Mouse (Mus musculus) midbrain, embryonic 11.5 days (tissue): ENCODE measurements around the gene Polg2. TPM values are rescaled to one million over a fixed set of nuclear protein-coding genes. Genes with fewer than 3 reads are reported as not detected.
"Not testable (repeated sequence)": the region's sequence is repeated elsewhere in the genome, so short reads cannot be mapped to it uniquely, and the experiment has no call there.

Experiments used
- ATAC-seq: fragments of 200-750 bp; cut with Nextera tagmentation; 2 replicates; pipeline ENCODE4 v1.8.0; 2017; ENCODE audit warnings: moderate TSS enrichment, moderate library complexity; ENCODE audit not compliant: low FRiP score
- DNase-seq: peaks from one replicate; pipeline ENCODE4 v3.0.0; 2015; ENCODE audit warnings: low spot score; ENCODE audit errors: missing footprints
- H3K27ac ChIP-seq: fragments of 300-500 bp; sonication (generic); 2 replicates; pipeline ENCODE4 v1.5.1; 2014; ENCODE audit warnings: low read depth, low read length
- H3K27me3 ChIP-seq: fragments of 300-500 bp; sonication (generic); 2 replicates; pipeline ENCODE4 v1.6.1; 2014; ENCODE audit warnings: mild to moderate bottlenecking, low read length, moderate library complexity, mixed read lengths; ENCODE audit not compliant: control insufficient read depth, insufficient read depth
- H3K36me3 ChIP-seq: fragments of 300-500 bp; sonication (generic); 2 replicates; pipeline ENCODE4 v1.6.1; 2014; ENCODE audit warnings: mild to moderate bottlenecking, low read length, moderate library complexity, mixed read lengths; ENCODE audit not compliant: control insufficient read depth, insufficient read depth
- H3K4me1 ChIP-seq: fragments of 300-500 bp; sonication (generic); 2 replicates; pipeline ENCODE4 v1.6.1; 2014; ENCODE audit warnings: low read length; ENCODE audit not compliant: control insufficient read depth, insufficient read depth
- H3K4me2 ChIP-seq: fragments of 300-500 bp; sonication (generic); 2 replicates; pipeline ENCODE4 v1.6.1; 2014; ENCODE audit warnings: mild to moderate bottlenecking, moderate library complexity
- H3K4me3 ChIP-seq: fragments of 300-500 bp; sonication (generic); 2 replicates; pipeline ENCODE4 v1.5.1; 2014; ENCODE audit warnings: low read depth, low read length
- H3K9ac ChIP-seq: fragments of 300-500 bp; sonication (generic); 2 replicates; pipeline ENCODE4 v1.6.1; 2014; ENCODE audit warnings: low read length
- H3K9me3 ChIP-seq: fragments of 300-500 bp; sonication (generic); 2 replicates; pipeline ENCODE4 v1.6.1; 2016; ENCODE audit warnings: low read length; ENCODE audit not compliant: control insufficient read depth
- WGBS: fragments of 180-500 bp; shearing (Covaris S2); extraction: QIAGEN DNeasy Blood & Tissue Kit; methylation state at CpG from one replicate; pipeline ENCODE4 v1.1.7; 2014; 5-methylcytosine and 5-hydroxymethylcytosine counted together
- polyA plus RNA-seq: library from polyadenylated mRNA; unstranded; fragments of >200 nt; fragmentation: Nextera tagmentation; extraction: Ambion mirVana; gene quantifications from 2 replicates; pipeline ENCODE4 v1.2.1, GENCODE M21; 2014

Gene Polg2
- polyA plus RNA-seq, 1 experiment from 2014 or later = 9.7 TPM

DNA sequence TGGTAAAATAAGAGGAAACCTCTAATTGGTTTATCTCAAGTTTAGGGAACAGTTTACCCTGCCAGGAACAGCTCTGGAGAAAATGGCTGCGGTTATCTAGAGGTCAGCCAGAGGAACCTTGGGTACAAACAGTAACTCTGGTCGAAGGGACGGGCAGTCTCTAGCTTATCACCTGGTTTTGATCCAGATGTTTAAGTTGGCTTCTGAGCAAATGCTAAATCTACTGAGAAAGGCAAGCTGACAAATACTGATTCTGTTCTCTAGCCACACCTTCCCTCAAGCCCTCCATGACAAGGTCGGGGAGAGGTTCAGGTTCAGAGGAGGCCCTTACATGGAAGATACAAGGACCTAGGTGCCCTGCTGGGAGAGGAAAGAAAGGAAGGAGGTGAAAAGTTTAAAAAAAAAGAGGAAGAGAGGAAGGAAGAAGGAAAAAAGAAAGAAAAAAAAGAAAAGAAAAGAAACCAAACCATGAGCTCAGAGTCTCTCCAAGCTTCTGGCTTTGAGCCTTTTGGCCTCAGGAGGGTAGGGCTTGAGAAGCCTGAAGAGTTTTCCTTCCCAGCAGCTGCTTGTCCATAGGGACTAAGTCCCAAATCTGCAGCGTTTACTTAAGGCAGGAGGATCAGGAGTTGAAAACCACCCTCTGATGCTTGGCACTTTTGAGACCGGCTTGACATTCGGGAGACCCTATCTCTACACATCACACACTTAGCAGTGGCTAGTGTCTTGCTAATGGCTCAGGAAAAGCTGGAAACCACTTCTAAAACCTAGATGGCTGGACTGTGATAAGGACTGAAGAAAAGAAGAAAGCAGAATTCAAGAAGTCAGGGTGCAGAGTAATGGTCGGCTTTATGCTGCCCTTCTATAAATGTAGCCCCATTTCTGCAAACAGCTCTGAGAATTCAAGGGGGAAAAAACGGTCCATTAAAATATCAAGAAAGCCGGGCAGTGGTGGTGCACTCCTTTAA is 50.7 kb downstream of the Polg2 start:
- WGBS = 85% methylated on average over 10 of the region's 10 CpGs
- no peak overlapping the region for H3K27ac ChIP-seq

DNA sequence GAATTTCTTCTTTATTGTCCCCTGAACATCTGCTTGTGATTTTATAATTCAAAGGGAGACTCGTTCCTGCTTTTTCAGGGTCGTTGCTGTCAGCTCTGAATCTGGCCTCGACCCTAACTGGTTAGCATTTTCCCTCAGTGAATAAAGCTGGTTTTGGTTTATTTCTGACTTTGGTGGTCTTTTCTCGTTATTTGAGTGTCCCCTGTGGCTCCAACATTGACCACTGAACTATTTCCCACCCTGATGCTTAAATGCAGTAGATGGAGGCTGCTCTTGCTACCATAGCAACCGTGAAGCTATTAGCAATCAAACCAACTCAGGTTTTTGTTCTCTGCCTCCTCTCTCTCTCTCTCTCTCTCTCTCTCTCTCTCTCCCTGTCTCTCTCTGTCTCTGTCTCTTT is 51.4 kb downstream of the Polg2 start:
- H3K36me3 ChIP-seq = no peaks in the 10 kb centered on the region
- H3K9ac ChIP-seq = no peak overlapping the region
- 51% methylated on average over 5 of the region's 5 CpGs for WGBS
- no peaks in the 10 kb centered on the region; the same call in 1 of the 2 replicates for H3K4me1 ChIP-seq
- no peak overlapping the region for H3K4me3 ChIP-seq
- H3K9me3 ChIP-seq = no peaks in the 10 kb centered on the region
- H3K4me2 ChIP-seq = no peak overlapping the region
- no peak overlapping the region for H3K27ac ChIP-seq
- no peaks in the 10 kb centered on the region for H3K27me3 ChIP-seq
- peak; percentile 64 for DNase-seq
- no peak for ATAC-seq

More for the DNA sequence above, 50.7 kb downstream of the Polg2 start:
- no peaks in the 10 kb centered on the region for H3K9me3 ChIP-seq
- no peaks in the 10 kb centered on the region for H3K27me3 ChIP-seq
- no peak overlapping the region for H3K4me3 ChIP-seq
- DNase-seq (peak; percentile 78), ATAC-seq (no peak)
- H3K4me1 ChIP-seq = no peaks in the 10 kb centered on the region; the same call in 1 of the 2 replicates
- no peak overlapping the region for H3K4me2 ChIP-seq
- no peaks in the 10 kb centered on the region for H3K36me3 ChIP-seq
- no peak overlapping the region for H3K9ac ChIP-seq

- ATAC-seq, DNase-seq, H3K4me3 ChIP-seq, H3K9ac ChIP-seq, H3K4me1 ChIP-seq, H3K27ac ChIP-seq, H3K9me3 ChIP-seq, H3K36me3 ChIP-seq, H3K27me3 ChIP-seq, H3K4me2 ChIP-seq: not testable (repeated sequence)
- WGBS = 96% methylated on average over 9 of the region's 9 CpGs
Observed at GRCm38 (mm10) chr11:106724916-106725235, 54.5 kb downstream of the Polg2 start.

- Histone ChIP-seq H3K27me3 (no peaks in the 10 kb centered on the region), H3K36me3 (no peaks in the 10 kb centered on the region), H3K9me3 (no peaks in the 10 kb centered on the region), H3K9ac (no peak overlapping the region), H3K4me3 (no peak overlapping the region), H3K27ac (no peak overlapping the region), H3K4me2 (no peak overlapping the region), H3K4me1 (no peaks in the 10 kb centered on the region; the same call in 1 of the 2 replicates)
- WGBS = 90% methylated on average over 10 of the region's 10 CpGs
- ATAC-seq (no peak), DNase-seq (no peak)
Observed at GRCm38 (mm10) chr11:106724176-106724915, 55.0 kb downstream of the Polg2 start.

- ATAC-seq = no peak
- Histone ChIP-seq H3K9me3 (no peaks in the 10 kb centered on the region), H3K4me2 (no peak overlapping the region), H3K27ac (no peak overlapping the region), H3K36me3 (no peaks in the 10 kb centered on the region), H3K4me3 (no peak overlapping the region), H3K4me1 (no peaks in the 10 kb centered on the region; the same call in 1 of the 2 replicates), H3K9ac (no peak overlapping the region), H3K27me3 (no peaks in the 10 kb centered on the region)
- peak; percentile 85 for DNase-seq
- 73% methylated on average over 15 of the region's 15 CpGs for WGBS
Observed at GRCm38 (mm10) chr11:106723611-106724125, 55.7 kb downstream of the Polg2 start.

DNA sequence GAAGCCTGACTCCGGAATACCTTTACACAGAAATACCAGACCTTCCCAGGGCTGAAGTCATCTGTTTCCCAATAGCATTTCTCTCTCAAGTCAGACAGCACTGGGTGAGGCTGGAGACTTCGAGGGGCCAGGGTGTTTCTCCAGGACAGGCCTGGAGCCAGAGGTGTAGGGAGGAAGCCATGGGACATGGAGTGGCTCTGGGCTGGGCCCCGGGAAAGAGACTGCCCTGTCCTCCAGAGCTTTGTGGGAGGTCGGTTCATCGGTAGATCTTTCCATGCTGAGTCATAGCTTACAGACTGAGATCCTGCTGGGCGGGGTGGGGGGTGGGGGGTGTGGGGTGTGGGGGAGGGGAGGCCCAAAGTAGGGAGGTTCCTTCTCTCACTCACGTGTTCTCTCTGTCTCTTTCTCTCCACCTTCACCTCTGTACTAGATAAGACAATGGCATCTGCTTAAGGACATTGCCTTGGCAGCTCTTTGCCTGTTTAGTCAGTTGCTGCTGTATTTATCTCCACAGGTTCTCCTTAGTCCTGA is 56.4 kb downstream of the Polg2 start:
- no peak overlapping the region for H3K27ac ChIP-seq
- H3K27me3 ChIP-seq = no peaks in the 10 kb centered on the region
- DNase-seq (no peak), ATAC-seq (no peak)
- WGBS = 38% methylated on average over 7 of the region's 7 CpGs
- no peak overlapping the region for H3K4me2 ChIP-seq
- H3K4me1 ChIP-seq = no peaks in the 10 kb centered on the region; the same call in 1 of the 2 replicates
- no peaks in the 10 kb centered on the region for H3K9me3 ChIP-seq
- no peak overlapping the region for H3K4me3 ChIP-seq
- H3K36me3 ChIP-seq = no peaks in the 10 kb centered on the region
- no peak overlapping the region for H3K9ac ChIP-seq

DNA sequence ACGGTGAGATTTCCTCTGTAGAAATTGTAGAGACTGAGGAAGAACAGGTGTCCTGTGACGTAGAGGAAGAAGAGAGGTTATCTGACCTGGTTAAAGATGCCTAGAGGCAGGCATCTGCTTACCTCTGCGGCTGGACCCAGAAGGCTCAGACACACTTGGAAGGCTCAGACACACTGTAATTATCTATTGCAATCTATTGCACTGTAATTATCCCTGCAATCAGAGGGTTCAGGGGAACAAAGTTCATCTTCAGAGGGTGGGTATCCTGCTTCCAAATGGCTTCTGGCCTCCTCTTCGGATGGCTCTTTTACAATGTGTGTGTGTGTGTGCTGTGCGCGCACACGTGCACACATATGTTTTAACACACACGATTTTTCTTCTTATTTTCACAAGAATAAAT is 59.0 kb downstream of the Polg2 start:
- no peak for ATAC-seq
- H3K4me1 ChIP-seq = no peaks in the 10 kb centered on the region

More for the DNA sequence above, 59.0 kb downstream of the Polg2 start:
- Histone ChIP-seq H3K4me3 (no peak overlapping the region), H3K9ac (no peak overlapping the region), H3K4me2 (no peak overlapping the region), H3K27me3 (no peaks in the 10 kb centered on the region), H3K36me3 (no peaks in the 10 kb centered on the region), H3K27ac (no peak overlapping the region), H3K9me3 (no peaks in the 10 kb centered on the region)
- no peak for DNase-seq
- 90% methylated on average over 8 of the region's 8 CpGs for WGBS
